Mouse (Mus musculus): ENCODE results near the gene Plin2.

DNA sequence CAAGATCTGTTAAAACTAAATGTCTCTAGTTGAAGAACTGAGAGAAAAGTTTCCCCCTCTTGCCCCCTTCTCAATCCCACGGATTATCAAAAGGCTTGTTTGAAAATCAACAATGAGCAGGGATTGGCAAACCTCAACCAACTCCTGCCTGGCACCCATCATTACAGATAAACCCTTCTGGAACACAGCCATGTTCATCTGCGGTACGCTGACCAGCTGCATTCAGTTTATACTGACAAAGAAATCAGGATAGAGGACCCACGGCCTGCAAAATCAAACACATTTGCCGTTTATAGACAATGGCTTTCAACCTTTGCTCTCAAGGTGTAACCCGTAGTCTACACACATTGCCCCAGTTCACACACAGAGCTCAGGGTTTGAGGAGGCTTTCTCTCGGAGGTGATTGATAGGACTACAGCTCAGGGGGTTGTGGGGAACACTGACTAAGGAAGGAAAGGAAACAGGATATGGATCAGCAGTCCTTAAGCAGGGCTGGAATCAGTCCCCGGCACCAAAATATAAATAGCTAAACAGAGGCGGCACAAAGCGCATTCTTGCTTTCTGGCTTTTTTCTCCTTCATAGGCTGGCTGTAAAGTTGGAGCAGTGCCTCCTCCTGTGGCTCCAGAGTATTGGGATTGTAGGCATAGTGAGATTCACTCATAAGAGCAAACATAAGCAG is 19.3 kb upstream of the Plin2 start:
- TF ChIP-seq POLR2A (IDR thresholded peaks at IDR 0.05; ENCODE audit: extremely low read depth, insufficient read depth, low read length), result no peak
- TF ChIP-seq CTCF (IDR thresholded peaks at IDR 0.05; ENCODE audit: extremely low read depth, insufficient read depth, low read length), result no peak

All from cortical plate, adult 2 months (tissue).